Mouse (Mus musculus): ENCODE measurements at regions not wholly inside any gene's neighbourhood (a gene's known extent, or its start where the extent isn't known, plus 50 kb on each side); places are given as distances from the start of the nearest gene placed in this dataset.
"Not testable (repeated sequence)": the region's sequence is repeated elsewhere in the genome, so short reads cannot be mapped to it uniquely, and the experiment has no call there.

DNA sequence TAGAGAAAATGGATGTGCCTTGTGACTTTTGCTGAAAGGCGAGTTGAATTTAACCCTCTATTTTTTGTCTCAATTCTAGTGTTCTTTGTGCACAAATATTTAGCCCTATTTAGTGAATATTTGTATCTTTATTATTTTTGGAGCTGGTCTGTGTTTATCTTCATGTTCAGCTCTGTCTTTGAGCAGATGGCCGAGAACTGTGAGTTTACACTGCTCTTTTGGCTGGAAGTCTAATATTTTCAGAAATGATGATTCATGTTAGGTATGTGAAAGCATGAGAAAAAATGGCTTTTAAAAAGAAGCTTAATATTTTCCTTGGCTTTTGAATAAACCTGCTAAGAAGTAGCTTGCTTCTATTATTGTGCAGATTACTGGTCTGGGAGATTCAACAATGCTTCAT is 505.4 kb downstream of the Sema5a start:
- peak; percentile 9 for DNase-seq (ENCODE audit: low read depth, low spot score)

DNA sequence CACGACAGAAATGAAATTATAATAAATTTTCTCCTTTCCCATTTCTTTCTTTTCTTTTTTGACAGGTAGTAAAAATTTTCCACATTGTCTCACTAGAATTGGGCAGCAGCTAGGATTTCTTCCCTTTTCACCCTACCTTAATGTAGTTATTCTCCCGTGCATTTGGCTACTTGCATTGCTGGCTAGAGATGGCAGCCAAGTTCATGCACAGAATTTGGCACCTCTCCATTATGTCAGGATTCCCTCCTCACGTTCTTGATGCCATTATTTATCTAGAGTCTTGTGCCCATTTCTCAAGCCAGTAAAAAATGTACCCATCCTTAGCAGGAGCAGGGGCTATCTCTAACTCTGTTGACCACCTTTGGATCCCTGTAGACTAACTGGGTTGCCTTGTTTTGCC is 507.4 kb downstream of the Sema5a start:
- no peak for DNase-seq (ENCODE audit: low read depth, low spot score)

DNA sequence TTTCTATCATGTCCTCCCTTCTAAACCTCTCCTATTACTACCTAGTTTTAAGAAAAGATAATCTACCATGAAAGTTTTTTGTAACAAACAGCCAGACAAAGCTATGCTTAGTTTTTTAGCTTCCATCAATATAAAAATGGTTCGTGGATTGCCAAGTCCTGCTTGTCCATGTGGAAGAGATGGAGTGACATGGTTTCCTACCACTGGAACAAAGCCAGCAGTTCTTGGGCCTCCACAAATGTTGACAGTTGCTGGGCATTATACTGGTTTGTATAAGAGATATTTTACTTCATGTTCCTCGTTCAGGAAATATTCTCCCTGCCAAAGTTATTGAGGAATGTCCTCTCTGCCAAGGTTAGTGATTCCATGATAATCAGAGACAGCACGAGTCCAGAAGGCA is 515.5 kb downstream of the Sema5a start:
- no peak for DNase-seq (ENCODE audit: low read depth, low spot score)

DNA sequence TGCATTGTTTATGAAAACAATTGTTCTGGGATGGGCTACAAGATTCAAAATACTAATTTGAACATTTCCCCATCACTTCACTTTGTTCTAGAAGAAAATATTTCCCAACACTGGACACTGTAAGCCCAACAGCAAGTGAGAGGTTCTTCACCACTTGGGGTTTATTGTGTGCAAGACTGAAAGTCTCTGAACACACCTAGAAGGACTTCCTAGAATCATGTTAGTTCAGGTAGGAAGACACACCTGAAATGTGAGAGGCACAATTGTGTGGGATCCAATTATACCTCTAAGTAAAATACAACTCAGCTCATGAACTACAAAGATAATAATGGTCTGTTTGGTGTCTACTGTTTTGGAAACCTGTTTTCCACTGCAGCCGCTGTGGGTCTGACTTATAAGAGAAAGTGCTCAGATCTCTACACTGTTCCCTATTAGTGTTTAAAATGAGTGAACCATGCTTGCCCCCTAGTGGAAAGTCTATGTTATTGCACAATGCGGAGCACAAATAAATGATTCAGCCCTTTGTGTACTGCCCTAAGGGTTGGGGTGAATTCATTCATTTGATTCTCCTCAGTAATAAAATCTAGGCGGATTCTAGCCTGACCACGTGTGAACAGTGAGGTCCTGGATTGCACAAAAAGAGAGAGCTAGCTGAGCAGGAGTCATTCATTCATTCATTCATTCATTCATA is 521.5 kb downstream of the Sema5a start:
- peak; percentile 76 for DNase-seq (ENCODE audit: low read depth, low spot score)

DNA sequence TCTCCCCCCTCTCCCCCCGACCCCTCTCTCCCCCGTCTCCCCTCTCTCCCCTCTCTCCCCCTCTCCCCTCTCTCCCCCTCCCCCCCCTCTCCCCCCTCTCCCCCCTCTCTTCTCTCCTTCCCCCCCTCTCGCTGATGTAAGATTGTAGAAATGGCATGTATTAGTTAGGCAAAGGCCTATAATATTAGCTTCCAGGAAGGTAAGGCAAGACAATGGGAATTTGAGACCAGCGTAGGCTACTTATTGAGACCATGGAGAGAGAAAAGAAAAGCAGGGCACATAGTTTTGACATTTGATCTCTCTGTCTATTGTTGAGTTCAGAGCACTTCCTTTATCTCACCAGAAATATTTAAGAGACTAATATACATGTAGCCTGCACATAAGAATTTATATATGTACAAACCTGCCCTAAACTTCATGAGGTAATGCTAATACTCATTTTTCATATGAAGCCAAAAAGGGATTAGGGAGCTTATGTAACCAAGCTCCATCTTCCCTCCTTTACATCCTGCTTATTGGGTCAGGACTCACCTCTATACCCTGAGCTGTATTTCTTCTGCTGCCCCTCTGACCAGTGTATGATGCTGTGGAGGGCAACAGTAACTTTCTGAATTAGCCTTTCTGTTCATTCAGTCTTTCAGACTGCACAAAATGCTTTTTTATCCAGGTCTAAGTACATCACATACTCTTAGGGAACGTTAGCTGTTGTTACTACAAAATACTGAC is 522.3 kb downstream of the Sema5a start:
- no peak for DNase-seq (ENCODE audit: low read depth, low spot score)

DNA sequence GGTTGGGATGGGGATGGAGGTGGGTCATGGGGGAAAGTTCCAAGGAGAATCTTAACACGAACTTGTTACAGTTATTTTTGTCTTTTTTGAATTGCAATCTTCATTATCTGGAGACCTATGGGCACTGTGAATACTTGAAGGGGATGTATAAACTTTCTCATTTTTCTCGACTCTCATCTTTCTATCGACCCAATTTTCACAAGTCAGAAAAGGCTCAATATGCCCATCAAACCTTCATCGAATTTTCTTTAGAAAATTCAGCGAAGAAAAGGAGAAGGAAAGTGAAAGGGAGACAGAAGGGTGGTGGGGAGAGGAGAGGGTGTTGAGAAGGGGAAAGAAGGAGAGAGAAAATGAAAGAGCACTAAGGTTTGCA is 533.6 kb downstream of the Sema5a start:
- not testable (repeated sequence) for DNase-seq (ENCODE audit: low read depth, low spot score)

DNA sequence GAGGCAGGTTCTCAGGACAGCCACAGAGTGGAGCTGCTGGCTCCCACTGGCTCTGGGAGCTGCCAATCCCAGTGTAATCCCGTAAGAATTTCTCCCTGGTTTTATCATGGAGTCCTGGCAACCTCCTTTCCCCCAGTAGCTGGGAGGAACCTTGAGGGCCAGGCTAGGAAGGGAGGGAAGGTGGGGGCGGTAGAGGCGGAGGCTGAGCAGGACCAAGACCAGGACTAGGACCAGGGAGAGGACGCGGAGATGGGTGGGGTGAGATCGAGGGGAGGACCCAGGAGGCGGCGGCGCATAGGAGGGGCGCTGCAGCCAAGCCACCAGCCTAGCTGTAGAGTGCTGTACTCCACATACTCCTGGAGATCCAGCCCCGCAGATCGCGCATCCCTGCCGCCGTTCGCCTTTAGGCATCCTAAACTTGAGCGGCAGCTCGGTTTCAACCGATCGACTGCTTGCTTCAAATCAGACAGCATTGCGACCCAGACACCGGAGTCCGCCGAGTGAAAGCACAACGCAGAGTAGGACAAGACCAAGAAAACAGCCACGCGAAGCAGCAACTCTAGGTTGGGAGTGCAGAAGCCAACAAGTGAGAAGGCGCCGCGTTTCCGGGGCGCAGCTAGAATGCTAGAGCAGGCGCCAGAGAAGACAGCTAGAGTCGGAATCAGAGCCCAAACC is 534.1 kb downstream of the Sema5a start:
- peak; percentile 78 for DNase-seq (ENCODE audit: low read depth, low spot score)

DNA sequence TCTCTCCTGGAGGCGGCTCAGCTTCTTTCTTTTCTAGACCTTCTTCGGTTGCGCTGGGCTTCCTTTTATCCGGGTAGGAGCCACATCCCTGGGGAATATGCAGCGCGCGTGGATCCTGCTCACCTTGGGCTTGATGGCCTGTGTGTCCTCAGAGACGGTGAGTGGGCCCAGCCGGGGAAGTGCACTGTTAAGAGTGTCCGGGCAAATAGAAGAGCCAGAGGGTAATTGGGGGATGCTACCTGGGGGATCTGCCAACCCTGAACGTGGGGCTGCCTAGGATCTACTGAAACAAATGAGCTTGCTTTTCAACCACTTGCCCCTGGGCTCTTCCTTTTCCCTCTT is 534.6 kb downstream of the Sema5a start:
- DNase-seq (ENCODE audit: low read depth, low spot score), result not testable (repeated sequence)

DNA sequence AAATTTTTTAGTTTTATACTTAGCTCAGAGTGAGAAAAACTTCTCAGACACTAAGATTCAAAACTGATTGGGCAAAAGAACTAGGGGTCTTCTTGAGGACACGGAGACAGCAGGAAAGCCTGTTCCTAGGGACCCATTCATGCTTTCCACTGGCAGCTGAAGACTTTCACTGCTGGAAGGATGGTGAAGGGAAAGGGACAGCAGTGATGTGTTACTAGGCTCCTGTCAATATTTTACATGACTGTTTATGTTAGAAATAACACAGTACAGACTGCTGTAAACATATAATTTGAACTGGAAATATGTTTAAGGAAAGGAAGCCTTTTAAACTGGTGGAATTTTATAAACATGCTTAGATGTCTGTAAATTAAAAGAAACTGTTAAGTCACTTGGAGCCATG is 537.0 kb downstream of the Sema5a start:
- not testable (repeated sequence) for DNase-seq (ENCODE audit: low read depth, low spot score)

DNA sequence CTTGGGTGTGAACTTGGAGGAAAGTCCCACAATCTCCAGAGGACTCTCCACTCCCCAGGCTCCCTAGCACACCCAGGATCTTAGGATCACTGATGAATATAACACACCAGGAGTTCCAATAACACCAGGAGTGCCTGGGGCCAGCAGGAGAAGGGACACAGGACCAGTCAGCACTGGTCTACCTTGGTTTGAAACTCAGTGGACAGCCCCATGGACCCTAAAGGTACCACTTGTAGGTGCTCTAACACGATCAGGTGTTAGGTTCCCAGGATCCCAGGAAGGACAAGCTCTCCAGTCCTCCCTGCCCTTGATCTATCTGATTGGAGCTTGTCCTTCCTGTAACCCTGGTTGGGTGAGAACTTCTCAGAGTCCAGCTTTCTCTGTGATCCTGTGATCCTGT is 554.6 kb downstream of the Sema5a start:
- no peak for DNase-seq (ENCODE audit: low read depth, low spot score)

DNA sequence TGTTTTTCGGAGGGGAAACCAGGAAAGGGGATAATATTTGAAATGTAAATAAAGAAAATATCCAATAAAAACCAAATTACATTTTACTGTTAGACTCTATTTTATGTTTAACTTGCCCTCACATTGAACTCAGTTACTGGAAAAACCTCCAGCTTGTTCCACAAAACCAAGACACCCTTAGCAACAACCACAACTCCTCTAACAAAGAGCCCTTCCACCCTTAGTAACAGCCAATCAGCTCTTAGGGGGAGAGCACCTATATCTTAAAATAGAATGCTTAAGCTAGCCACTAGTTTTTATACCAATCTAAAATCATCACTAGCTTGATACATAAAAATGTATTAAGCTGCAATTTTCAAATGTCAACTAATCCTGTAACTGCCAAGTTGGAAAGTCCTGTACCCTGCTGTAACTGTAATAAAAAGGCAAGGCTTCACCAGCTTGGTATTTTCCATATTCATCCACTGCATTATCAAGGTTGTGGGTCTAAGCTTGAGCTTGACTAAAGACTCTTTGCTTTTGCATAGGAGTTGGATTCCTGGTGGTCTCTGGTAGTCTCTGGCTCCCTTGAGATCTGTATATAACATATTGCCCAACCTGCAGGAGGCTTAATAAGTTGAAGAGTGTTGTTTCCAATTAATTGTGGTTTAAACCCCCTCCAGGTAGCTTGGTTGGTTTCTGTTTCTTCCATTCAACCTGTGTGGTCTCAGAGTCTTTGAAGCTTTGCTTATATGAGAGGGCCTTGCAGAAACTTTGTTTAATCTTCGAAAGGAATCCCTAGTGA is 566.4 kb downstream of the Sema5a start:
- DNase-seq (ENCODE audit: low read depth, low spot score), result no peak

DNA sequence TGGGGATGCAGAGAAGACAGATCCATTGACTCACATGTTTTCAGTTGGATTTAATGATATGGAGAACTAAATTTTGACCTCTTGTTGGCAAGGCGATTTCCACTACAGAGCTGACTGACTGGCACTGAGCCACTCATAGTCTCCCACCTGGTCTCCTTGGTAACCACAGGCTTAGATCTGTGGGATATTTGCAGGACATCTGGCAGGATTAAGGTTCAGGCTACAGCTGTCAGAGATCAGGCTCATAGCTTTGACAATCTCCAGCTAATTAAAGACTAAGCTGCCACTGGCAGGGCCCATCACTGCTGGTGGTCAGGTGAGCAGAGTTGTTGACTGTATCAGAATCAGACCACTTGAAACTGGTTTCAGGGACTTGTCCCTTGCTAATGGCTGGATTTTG is 595.4 kb downstream of the Sema5a start:
- no peak for DNase-seq (ENCODE audit: low read depth, low spot score)
